20 mouse cellular contexts compared by ENCODE assay signal in the genomic region with DNA sequence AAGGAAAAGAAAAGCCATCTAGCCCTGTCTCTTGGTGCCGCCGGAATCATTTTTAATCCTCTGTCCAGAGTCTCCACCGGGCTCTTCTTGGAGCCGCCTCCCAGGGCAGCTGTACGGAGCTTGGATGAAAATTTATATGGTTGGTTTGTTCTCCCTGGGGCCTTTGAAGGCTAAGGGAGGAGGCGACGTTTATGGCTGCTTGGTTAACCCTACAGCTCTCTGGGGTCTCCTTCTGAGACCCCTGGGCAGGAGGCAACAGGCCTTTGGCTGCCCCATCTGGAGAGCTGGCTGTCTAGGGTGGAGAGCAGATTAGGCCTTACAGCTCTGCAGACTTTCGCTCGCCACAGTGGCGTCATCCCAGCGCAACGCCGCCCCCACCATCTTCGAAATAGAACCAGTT.
"Had no signal": no experiment of that assay in that cellular context is flagged by ENCODE, and none has a peak within 500 bp of the region (broad histone marks: within the 10 kb centered on the region; RNA-seq: fewer than 3 reads in every experiment).

No protein-coding gene starts in this region.

- H3K27ac ChIP-seq: hindbrain, embryonic 13.5 days; hindbrain, embryonic 15.5 days; hindbrain, postnatal 0 days; kidney, embryonic 15.5 days; kidney, postnatal 0 days; limb, embryonic 10.5 days; limb, embryonic 12.5 days had no signal

- H3K27me3 ChIP-seq: hindbrain, embryonic 15.5 days had no signal

- H3K4me3 ChIP-seq: hindbrain, embryonic 13.5 days; hindbrain, embryonic 15.5 days; kidney, embryonic 15.5 days; limb, embryonic 10.5 days; limb, embryonic 12.5 days had no signal

- H3K36me3 ChIP-seq: hindbrain, embryonic 13.5 days; hindbrain, embryonic 15.5 days; kidney, embryonic 15.5 days; limb, embryonic 10.5 days; limb, embryonic 12.5 days had no signal

- H3K9me3 ChIP-seq: hindbrain, embryonic 13.5 days; hindbrain, embryonic 15.5 days; kidney, embryonic 15.5 days; limb, embryonic 10.5 days; limb, embryonic 12.5 days had no signal

- DNase-seq: forebrain, postnatal 0 days; gastrocnemius, postnatal 14 days; gastrocnemius, postnatal 36 days; heart, postnatal 14 days; heart, postnatal 36 days; kidney, adult 11 months; kidney, adult 2 months; kidney, adult 9 months; kidney, postnatal 14 days; kidney, postnatal 36 days; layer of hippocampus, adult 9-11 months; layer of hippocampus, postnatal 36 days; liver had no signal

- H3K4me1 ChIP-seq: hindbrain, embryonic 15.5 days had no signal
